Mouse (Mus musculus): ENCODE measurements around the gene Crabp2. TPM values are rescaled to one million over a fixed set of nuclear protein-coding genes. Genes with fewer than 3 reads are reported as not detected.

Gene Crabp2
- polyA plus RNA-seq, 1 experiment from 2014 or later, result 29.4 TPM

GRCm38 (mm10) chr3:87906981-87907857 lies 41.2 kb upstream of the Crabp2 start:
- under 1% methylated on average over 27 of the region's 27 CpGs for WGBS
- peak overlapping the region; percentile 95 for H3K27ac ChIP-seq (ENCODE audit: low read length)
- ATAC-seq (ENCODE audit: insufficient read depth, low FRiP score), result peak; percentile 35; the same call in 1 of the 2 replicates
- H3K9ac ChIP-seq (ENCODE audit: low read length), result peak overlapping the region; percentile 99
- no peaks in the 10 kb centered on the region for H3K36me3 ChIP-seq (ENCODE audit: control insufficient read depth, insufficient read depth, low read length)
- no peaks in the 10 kb centered on the region for H3K27me3 ChIP-seq (ENCODE audit: control insufficient read depth, insufficient read depth, low read length)
- H3K9me3 ChIP-seq (replicated peaks; ENCODE audit: control insufficient read depth, low read length), result no peaks in the 10 kb centered on the region
- H3K4me1 ChIP-seq (ENCODE audit: control insufficient read depth, insufficient read depth, low read length), result peaks cover 43% of the 10 kb centered on the region
- H3K4me3 ChIP-seq (replicated peaks; ENCODE audit: low read length), result peak overlapping the region; percentile 98
- H3K4me2 ChIP-seq (ENCODE audit: low read depth, low read length), result peak overlapping the region; percentile 86

- peak overlapping the region; percentile 98 for H3K4me3 ChIP-seq (replicated peaks; ENCODE audit: low read length)
- H3K9ac ChIP-seq (ENCODE audit: low read length), result peak overlapping the region; percentile 99
- peaks cover 43% of the 10 kb centered on the region for H3K4me1 ChIP-seq (ENCODE audit: control insufficient read depth, insufficient read depth, low read length)
- peak overlapping the region; percentile 95 for H3K27ac ChIP-seq (ENCODE audit: low read length)
- H3K36me3 ChIP-seq (ENCODE audit: control insufficient read depth, insufficient read depth, low read length), result peaks cover under 1% of the 10 kb centered on the region; the same call in 1 of the 2 replicates
- no peaks in the 10 kb centered on the region for H3K9me3 ChIP-seq (replicated peaks; ENCODE audit: control insufficient read depth, low read length)
- ATAC-seq (ENCODE audit: insufficient read depth, low FRiP score), result no peak
- 0% methylated on average over 1 of the region's 1 CpGs for WGBS
- H3K27me3 ChIP-seq (ENCODE audit: control insufficient read depth, insufficient read depth, low read length), result no peaks in the 10 kb centered on the region
- H3K4me2 ChIP-seq (ENCODE audit: low read depth, low read length), result peak overlapping the region; percentile 86
These were observed 40.6 kb upstream of the Crabp2 start for GRCm38 (mm10) chr3:87907906-87908305.

- 88% methylated on average over 2 of the region's 2 CpGs for WGBS
- peak overlapping the region; percentile 62 for H3K9ac ChIP-seq (ENCODE audit: low read length)
- H3K4me2 ChIP-seq (ENCODE audit: low read depth, low read length), result peak overlapping the region; percentile 62
These were observed 39.1 kb upstream of the Crabp2 start for GRCm38 (mm10) chr3:87909381-87909780.

DNA sequence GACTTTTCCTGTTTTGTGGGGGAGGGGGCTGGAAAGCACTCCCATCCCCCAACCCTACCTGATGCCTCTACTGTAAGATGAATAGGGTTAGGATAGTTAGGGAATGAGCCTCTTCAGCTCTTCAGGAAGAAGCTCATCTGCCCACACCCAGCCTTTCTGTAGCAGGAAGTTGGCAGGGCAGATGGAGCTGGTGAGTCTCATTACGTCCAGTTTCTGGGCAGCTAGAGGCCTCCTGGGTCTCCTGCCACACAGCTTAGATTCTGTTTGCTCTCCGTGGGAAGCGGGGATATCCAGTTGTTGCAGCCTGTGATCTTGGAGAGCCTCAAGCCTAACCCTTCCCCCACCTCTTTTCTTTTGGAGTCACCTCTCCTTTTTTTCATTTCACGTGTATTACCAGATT lies 38.6 kb upstream of the Crabp2 start:
- peak overlapping the region; percentile 43 for H3K4me3 ChIP-seq (replicated peaks; ENCODE audit: low read length)
- H3K27ac ChIP-seq (ENCODE audit: low read length), result peak overlapping the region; percentile 95
- WGBS, result 8% methylated on average over 4 of the region's 4 CpGs
- peak overlapping the region; percentile 62 for H3K4me2 ChIP-seq (ENCODE audit: low read depth, low read length)
- no peak for ATAC-seq (ENCODE audit: insufficient read depth, low FRiP score)
- H3K9me3 ChIP-seq (replicated peaks; ENCODE audit: control insufficient read depth, low read length), result no peaks in the 10 kb centered on the region
- no peaks in the 10 kb centered on the region for H3K27me3 ChIP-seq (ENCODE audit: control insufficient read depth, insufficient read depth, low read length)
- peaks cover 43% of the 10 kb centered on the region for H3K4me1 ChIP-seq (ENCODE audit: control insufficient read depth, insufficient read depth, low read length)
- H3K9ac ChIP-seq (ENCODE audit: low read length), result peak overlapping the region; percentile 62
- peaks cover 19% of the 10 kb centered on the region for H3K36me3 ChIP-seq (ENCODE audit: control insufficient read depth, insufficient read depth, low read length)

More at GRCm38 (mm10) chr3:87909381-87909780, 39.1 kb upstream of the Crabp2 start:
- Histone ChIP-seq H3K36me3 (ENCODE audit: control insufficient read depth, insufficient read depth, low read length) (peaks cover 15% of the 10 kb centered on the region), H3K9me3 (replicated peaks; ENCODE audit: control insufficient read depth, low read length) (no peaks in the 10 kb centered on the region), H3K4me1 (ENCODE audit: control insufficient read depth, insufficient read depth, low read length) (peaks cover 43% of the 10 kb centered on the region), H3K4me3 (replicated peaks; ENCODE audit: low read length) (peak overlapping the region; percentile 43; the same call in 1 of the 2 replicates), H3K27me3 (ENCODE audit: control insufficient read depth, insufficient read depth, low read length) (no peaks in the 10 kb centered on the region), H3K27ac (ENCODE audit: low read length) (peak overlapping the region; percentile 95)
- ATAC-seq (ENCODE audit: insufficient read depth, low FRiP score), result no peak

GRCm38 (mm10) chr3:87910573-87911141 lies 37.8 kb upstream of the Crabp2 start:
- ATAC-seq (ENCODE audit: insufficient read depth, low FRiP score), result peak; percentile 37
- peak overlapping the region; percentile 95 for H3K27ac ChIP-seq (ENCODE audit: low read length)
- peaks cover 22% of the 10 kb centered on the region for H3K36me3 ChIP-seq (ENCODE audit: control insufficient read depth, insufficient read depth, low read length)
- H3K9ac ChIP-seq (ENCODE audit: low read length), result peak overlapping the region; percentile 62
- peak overlapping the region; percentile 43 for H3K4me3 ChIP-seq (replicated peaks; ENCODE audit: low read length)
- H3K4me1 ChIP-seq (ENCODE audit: control insufficient read depth, insufficient read depth, low read length), result peaks cover 43% of the 10 kb centered on the region
- no peaks in the 10 kb centered on the region for H3K9me3 ChIP-seq (replicated peaks; ENCODE audit: control insufficient read depth, low read length)
- WGBS, result 10% methylated on average over 12 of the region's 12 CpGs
- no peaks in the 10 kb centered on the region for H3K27me3 ChIP-seq (ENCODE audit: control insufficient read depth, insufficient read depth, low read length)
- H3K4me2 ChIP-seq (ENCODE audit: low read depth, low read length), result peak overlapping the region; percentile 62

- peaks cover 31% of the 10 kb centered on the region for H3K36me3 ChIP-seq (ENCODE audit: control insufficient read depth, insufficient read depth, low read length)
- peaks cover 34% of the 10 kb centered on the region for H3K4me1 ChIP-seq (ENCODE audit: control insufficient read depth, insufficient read depth, low read length)
- no peak for ATAC-seq (ENCODE audit: insufficient read depth, low FRiP score)
- no peak overlapping the region for H3K4me2 ChIP-seq (ENCODE audit: low read depth, low read length)
- 81% methylated on average over 7 of the region's 7 CpGs for WGBS
- H3K9ac ChIP-seq (ENCODE audit: low read length), result no peak overlapping the region
- H3K9me3 ChIP-seq (replicated peaks; ENCODE audit: control insufficient read depth, low read length), result no peaks in the 10 kb centered on the region
- no peak overlapping the region for H3K27ac ChIP-seq (ENCODE audit: low read length)
- no peaks in the 10 kb centered on the region for H3K27me3 ChIP-seq (ENCODE audit: control insufficient read depth, insufficient read depth, low read length)
- H3K4me3 ChIP-seq (replicated peaks; ENCODE audit: low read length), result no peak overlapping the region
These were observed 35.0 kb upstream of the Crabp2 start for GRCm38 (mm10) chr3:87913491-87913890.

DNA sequence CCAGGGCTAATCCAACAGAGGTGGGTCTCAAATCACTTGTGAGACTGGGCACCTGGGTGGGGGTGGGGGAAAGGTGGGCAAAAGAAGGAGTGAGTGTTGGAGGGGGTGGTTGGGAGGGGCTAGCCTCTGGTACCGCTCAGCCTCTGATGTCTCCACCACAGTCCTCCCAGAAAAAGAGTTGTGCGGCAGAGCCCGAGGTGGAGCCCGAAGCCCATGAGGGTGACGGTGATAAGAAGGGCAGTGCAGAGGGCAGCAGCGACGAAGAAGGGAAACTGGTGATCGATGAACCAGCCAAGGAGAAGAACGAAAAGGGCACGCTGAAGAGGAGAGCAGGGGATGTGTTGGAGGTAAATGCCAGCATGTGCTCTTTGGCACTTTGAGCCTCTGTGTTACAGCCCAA lies 34.6 kb upstream of the Crabp2 start:
- H3K36me3 ChIP-seq (ENCODE audit: control insufficient read depth, insufficient read depth, low read length), result peaks cover 31% of the 10 kb centered on the region
- ATAC-seq (ENCODE audit: insufficient read depth, low FRiP score), result no peak

DNA sequence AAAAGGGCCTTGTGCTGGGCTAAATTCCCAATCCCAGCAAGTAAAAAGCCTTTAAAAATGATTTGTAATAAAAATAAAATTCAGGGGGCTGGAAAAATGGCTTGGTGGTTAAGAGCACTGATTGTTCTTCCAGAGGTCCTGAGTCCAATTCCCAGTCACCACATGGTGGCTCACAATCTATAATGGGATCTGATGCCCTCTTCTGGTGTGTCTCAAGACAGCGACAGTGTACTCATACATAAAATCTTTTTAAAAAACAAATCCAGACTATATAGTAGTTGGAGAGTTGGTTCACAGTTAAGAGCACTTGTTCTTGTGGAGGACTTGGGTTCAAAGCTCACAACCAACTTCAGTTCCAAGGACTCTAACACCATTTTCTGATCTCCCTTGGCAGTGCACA lies 31.5 kb upstream of the Crabp2 start:
- H3K9ac ChIP-seq (ENCODE audit: low read length), result no peak overlapping the region
- H3K4me1 ChIP-seq (ENCODE audit: control insufficient read depth, insufficient read depth, low read length), result peaks cover 7% of the 10 kb centered on the region; the same call in 1 of the 2 replicates
- H3K27me3 ChIP-seq (ENCODE audit: control insufficient read depth, insufficient read depth, low read length), result no peaks in the 10 kb centered on the region
- H3K4me2 ChIP-seq (ENCODE audit: low read depth, low read length), result no peak overlapping the region
- no peak overlapping the region for H3K27ac ChIP-seq (ENCODE audit: low read length)
- no peak for ATAC-seq (ENCODE audit: insufficient read depth, low FRiP score)
- H3K4me3 ChIP-seq (replicated peaks; ENCODE audit: low read length), result no peak overlapping the region
- no peaks in the 10 kb centered on the region for H3K9me3 ChIP-seq (replicated peaks; ENCODE audit: control insufficient read depth, low read length)
- WGBS, result 79% methylated on average over 1 of the region's 1 CpGs
- H3K36me3 ChIP-seq (ENCODE audit: control insufficient read depth, insufficient read depth, low read length), result peaks cover 35% of the 10 kb centered on the region

More for the DNA sequence above, 34.6 kb upstream of the Crabp2 start:
- Histone ChIP-seq H3K4me1 (ENCODE audit: control insufficient read depth, insufficient read depth, low read length) (peaks cover 32% of the 10 kb centered on the region), H3K27me3 (ENCODE audit: control insufficient read depth, insufficient read depth, low read length) (no peaks in the 10 kb centered on the region), H3K27ac (ENCODE audit: low read length) (no peak overlapping the region), H3K4me3 (replicated peaks; ENCODE audit: low read length) (no peak overlapping the region), H3K9ac (ENCODE audit: low read length) (no peak overlapping the region), H3K9me3 (replicated peaks; ENCODE audit: control insufficient read depth, low read length) (no peaks in the 10 kb centered on the region), H3K4me2 (ENCODE audit: low read depth, low read length) (no peak overlapping the region)
- WGBS, result 89% methylated on average over 10 of the region's 10 CpGs

GRCm38 (mm10) chr3:87918551-87918950 lies 29.9 kb upstream of the Crabp2 start:
- Histone ChIP-seq H3K36me3 (ENCODE audit: control insufficient read depth, insufficient read depth, low read length) (peaks cover 35% of the 10 kb centered on the region), H3K27ac (ENCODE audit: low read length) (no peak overlapping the region)

More at GRCm38 (mm10) chr3:87918551-87918950, 29.9 kb upstream of the Crabp2 start:
- no peaks in the 10 kb centered on the region for H3K27me3 ChIP-seq (ENCODE audit: control insufficient read depth, insufficient read depth, low read length)
- no peak overlapping the region for H3K4me2 ChIP-seq (ENCODE audit: low read depth, low read length)
- no peaks in the 10 kb centered on the region for H3K9me3 ChIP-seq (replicated peaks; ENCODE audit: control insufficient read depth, low read length)
- no peak for ATAC-seq (ENCODE audit: insufficient read depth, low FRiP score)
- no peak overlapping the region for H3K9ac ChIP-seq (ENCODE audit: low read length)
- H3K4me1 ChIP-seq (ENCODE audit: control insufficient read depth, insufficient read depth, low read length), result peaks cover 4% of the 10 kb centered on the region; the same call in 1 of the 2 replicates
- H3K4me3 ChIP-seq (replicated peaks; ENCODE audit: low read length), result no peak overlapping the region
- 94% methylated on average over 1 of the region's 1 CpGs for WGBS
